Mouse (Mus musculus) gastrocnemius, postnatal 14 days (tissue): ENCODE measurements around the gene Hmgxb4. TPM values are rescaled to one million over a fixed set of nuclear protein-coding genes. Genes with fewer than 3 reads are reported as not detected.

Source experiments
- DNase-seq: peaks from one replicate; pipeline ENCODE4 v3.0.0; 2021; ENCODE audit warnings: mixed read lengths
- intact Hi-C: fragments of 180-260 bp; cut with DNase I; formaldehyde crosslinking; loops from one replicate; pipeline ENCODE4 v1.15.1; 2025; ENCODE audit warnings: low total_unique reads
- total RNA-seq, 2 experiments: library from RNA; stranded (reverse); gene quantifications; 2 replicates each; pipeline ENCODE4 v1.2.3; 2021

Gene Hmgxb4
- total RNA-seq, 2 experiments from 2014 or later: 8.3 to 9.9 TPM

- intact Hi-C loops: no loop called here
Measured at GRCm38 (mm10) chr8:75015981-75016380, 22.8 kb downstream of the Hmgxb4 start.

GRCm38 (mm10) chr8:75016422-75016821 lies 23.3 kb downstream of the Hmgxb4 start:
- DNase-seq: no peak
- intact Hi-C loops: no loop called here

More at GRCm38 (mm10) chr8:75015981-75016380, 22.8 kb downstream of the Hmgxb4 start:
- DNase-seq: no peak

DNA sequence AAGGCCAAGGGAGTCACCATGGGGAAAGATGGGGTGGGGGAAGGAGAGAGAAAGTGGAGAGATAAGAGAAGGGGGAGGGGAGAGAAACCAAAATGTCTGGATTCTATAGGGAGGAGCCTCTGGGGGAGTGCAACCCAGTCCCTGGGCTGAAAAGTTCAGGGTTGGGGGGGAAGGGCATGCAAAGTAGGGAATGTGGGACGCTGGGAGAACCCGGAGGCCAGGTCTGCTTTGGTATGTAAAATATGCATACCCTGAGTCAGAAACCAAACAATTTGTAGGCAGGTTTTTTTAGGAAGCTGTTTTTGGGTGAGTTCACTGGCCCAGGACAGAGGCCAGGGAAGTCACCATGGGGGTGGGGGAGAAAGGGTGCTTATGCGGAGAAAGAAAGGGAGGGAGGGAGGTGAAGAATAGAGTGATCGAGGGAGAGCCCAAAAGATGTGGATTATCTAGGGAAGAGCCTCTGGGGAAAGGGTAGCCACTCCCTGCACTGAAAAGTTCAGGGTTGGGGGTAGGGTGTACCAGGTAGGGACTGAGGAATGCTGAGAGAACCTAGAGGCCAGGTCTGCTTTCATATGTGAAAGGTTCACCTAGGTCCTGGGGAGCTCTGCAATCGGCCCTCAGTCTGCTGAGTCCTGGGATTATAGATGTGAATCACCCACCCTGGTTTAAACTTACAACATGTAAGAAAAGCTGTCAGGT lies 25.3 kb downstream of the Hmgxb4 start:
- intact Hi-C loops: no loop called here
- DNase-seq: no peak

GRCm38 (mm10) chr8:75023660-75024316 lies 30.6 kb downstream of the Hmgxb4 start:
- no peak for DNase-seq
- intact Hi-C loops: no loop called here

DNA sequence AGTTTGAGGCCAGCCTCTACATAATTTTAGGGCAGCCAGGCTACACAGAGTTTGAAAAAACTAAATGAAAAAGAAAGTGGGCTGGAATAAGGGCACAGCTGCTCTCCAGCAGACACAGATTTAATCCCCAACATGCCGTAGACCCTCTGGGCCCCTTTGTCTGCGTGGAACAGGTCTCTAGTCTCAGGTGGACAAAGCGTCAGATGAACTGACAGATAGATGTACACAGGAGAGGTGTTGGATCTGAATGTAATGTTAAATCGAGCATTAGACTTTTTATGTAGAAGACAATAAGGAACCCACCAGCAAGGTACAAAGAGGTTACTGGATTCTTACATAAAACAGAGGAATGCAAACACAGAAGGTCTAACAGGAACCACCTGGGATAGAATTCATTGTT lies 32.7 kb downstream of the Hmgxb4 start:
- intact Hi-C loops: no loop called here
- no peak for DNase-seq

GRCm38 (mm10) chr8:75030453-75031024 lies 37.4 kb downstream of the Hmgxb4 start:
- no peak for DNase-seq

GRCm38 (mm10) chr8:75032961-75033360 lies 39.8 kb downstream of the Hmgxb4 start:
- intact Hi-C loops: loop anchor here (5.0 kb wide), 1 partner anchor 36 kb away; no protein-coding TSS in a partner anchor
- no peak for DNase-seq

More at GRCm38 (mm10) chr8:75030453-75031024, 37.4 kb downstream of the Hmgxb4 start:
- intact Hi-C loops: loop anchor here (5.0 kb wide), 1 partner anchor 33 kb away; no protein-coding TSS in a partner anchor

GRCm38 (mm10) chr8:75033511-75034243 lies 40.5 kb downstream of the Hmgxb4 start, which contains the start of gene Tom1:
Gene Tom1, plus strand, starts transcription at chr8:75033705.
- peak; percentile 97 for DNase-seq
- intact Hi-C loops: loop anchor here (5.0 kb wide), 1 partner anchor 36 kb away; no protein-coding TSS in a partner anchor

DNA sequence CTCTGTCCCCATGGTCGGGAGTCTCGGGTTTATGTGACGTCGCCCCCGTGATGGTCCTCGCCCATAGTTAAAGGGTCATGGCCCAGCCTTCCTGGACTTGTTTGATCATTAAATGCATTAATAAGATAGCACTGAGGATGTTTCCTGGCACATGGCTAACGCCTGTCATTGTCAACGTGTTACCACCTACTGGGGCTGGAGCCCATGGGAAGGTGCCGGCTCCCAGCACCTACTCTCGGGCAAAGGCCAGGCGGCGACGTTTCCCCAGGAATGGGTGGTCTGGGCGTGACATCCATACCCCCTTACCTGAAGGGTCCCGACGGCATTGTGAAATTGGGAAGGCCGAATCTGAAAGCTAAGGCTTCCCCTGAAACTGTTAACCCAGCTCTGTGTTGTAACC lies 41.1 kb downstream of the Hmgxb4 start:
- intact Hi-C loops: loop anchor here (5.0 kb wide), 1 partner anchor 37 kb away; no protein-coding TSS in a partner anchor
- DNase-seq: no peak

DNA sequence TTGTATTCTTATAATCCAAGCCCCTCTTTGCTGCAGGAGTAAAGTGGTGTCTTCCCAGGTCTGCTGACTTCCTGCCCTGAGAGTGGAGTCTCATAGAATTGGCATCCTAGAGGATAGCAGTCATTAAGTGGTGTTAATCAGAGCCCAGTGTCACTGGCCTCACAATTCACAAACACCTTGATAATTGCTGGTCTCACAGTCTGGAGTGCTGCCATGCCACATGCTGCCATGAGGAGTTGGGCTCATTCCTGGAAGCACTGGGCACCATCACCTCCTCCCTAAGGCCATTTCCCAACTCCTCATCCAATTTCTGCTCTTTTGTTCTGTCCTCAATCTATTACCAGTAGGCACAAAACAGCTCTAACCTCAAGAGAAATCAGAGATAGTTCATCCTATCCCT lies 42.5 kb downstream of the Hmgxb4 start:
- intact Hi-C loops: no loop called here
- no peak for DNase-seq

GRCm38 (mm10) chr8:75038497-75038896 lies 45.3 kb downstream of the Hmgxb4 start:
- intact Hi-C loops: no loop called here
- peak; percentile 48 for DNase-seq

DNA sequence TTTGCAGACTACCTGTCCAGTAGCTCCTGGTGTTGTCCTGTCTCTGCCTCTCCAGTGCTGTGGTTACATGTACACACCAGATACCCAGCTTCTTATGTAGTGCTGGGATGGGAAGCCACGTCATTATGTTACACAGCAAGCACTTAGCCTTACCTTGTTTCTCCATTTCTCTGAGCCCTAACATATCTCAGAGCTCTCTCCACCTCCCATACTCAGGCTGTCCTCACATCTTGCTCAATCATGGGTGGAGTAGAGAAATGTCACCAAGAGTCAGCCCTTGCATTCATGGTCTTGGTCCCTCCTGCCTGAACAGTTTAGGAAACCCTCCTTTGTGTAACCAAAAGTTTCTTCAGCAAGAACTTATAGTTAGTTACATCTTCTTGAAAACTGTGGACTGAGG lies 46.6 kb downstream of the Hmgxb4 start:
- intact Hi-C loops: no loop called here
- no peak for DNase-seq

DNA sequence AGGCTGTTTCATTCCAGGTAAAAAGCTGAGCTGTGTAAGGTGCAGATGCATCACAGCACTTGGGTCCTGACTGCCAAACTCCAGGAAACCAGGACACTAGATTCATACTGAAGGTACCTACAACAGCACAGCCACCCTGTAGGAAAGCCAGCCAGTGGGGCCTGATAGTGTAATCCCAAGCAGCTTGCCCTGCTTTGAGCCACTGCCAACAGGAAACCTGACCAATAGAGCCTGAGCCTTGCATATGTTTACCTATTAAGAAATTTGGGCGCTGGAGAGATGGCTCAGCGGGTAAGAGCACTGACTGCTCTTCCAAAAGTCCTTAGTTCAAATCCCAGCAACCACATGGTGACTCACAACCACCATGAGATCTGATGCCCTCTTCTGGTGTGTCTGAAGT lies 49.0 kb downstream of the Hmgxb4 start:
- intact Hi-C loops: no loop called here
- peak; percentile 31 for DNase-seq

- intact Hi-C loops: no loop called here
- no peak for DNase-seq
Measured at GRCm38 (mm10) chr8:75042974-75043373, 49.8 kb downstream of the Hmgxb4 start.

DNA sequence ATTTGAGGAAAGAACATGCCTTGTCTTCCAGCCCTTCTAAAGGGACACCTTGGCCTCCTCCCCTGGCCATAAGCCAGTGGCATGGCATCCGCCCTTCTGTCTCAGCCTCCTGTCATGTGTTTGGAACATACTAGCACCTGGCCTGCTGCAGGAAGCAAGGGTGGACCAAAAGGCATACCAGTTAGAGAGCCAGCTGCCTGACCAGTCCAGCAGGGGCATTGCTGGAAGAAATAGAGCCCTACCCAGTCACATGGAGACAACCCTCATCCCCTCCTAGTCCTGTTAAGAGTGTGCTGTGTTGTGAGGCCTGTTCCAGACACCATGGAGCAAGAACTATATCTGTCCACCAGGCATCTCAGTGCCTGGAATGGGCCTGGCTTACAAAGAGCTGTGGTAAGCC lies 53.1 kb downstream of the Hmgxb4 start:
- intact Hi-C loops: no loop called here
- no peak for DNase-seq

DNA sequence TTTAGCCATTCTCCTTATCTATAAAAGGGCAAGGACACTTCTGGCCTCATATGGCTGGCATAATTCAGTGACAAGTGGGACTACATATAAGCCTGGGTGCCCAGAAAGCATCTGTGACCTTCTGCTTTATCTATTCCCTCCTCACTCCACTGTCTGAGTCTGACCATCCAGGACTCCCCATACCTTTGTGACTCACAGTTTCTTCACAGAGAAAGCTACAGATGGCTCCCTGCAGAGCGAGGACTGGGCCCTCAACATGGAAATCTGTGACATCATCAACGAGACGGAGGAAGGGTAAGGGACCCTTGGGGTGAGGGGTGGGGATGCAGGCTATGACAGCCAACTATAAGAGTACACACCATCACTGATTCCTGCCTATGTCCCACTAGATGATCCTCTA lies 54.6 kb downstream of the Hmgxb4 start:
- intact Hi-C loops: no loop called here
- no peak for DNase-seq

DNA sequence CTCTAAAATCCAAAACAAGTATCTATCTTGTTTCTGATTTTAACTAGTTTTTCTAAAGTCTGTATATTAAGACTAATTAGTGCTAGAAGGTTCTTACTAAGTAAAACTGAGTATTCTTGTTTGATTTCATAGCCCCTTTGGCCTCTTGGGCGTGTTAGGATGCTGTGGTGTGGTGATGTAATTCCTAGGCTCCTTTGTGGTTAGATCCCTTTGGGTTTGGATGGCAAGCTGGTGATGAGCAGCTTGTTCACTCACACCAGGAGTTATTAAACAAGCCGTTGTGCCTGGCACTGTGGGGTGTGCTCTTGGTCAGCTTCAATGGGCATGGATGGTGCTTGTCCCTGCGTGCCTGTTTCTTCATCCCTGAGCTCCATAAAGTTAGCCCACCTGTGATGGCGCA lies 60.2 kb downstream of the Hmgxb4 start:
- no peak for DNase-seq
- intact Hi-C loops: no loop called here

DNA sequence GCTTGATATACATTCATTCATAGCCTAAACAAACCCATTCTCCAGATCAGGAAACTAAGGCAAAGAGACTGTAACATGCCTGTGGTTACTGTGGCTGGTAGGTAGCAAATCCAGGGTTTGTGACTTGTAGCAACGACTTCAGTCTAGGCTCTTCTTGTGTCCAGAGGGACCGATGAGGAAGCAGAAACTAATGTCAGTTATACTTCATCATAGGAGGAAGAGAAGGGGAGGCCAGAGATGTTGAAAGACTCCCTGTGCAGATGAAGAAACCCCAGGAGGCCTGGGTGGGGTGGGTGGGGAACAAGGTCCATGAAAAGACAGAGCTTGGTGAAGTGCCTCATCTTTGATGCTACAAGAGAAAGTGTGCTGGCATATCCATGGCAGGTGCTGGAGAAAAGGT lies 62.5 kb downstream of the Hmgxb4 start:
- intact Hi-C loops: no loop called here
- no peak for DNase-seq

GRCm38 (mm10) chr8:75060022-75060421 lies 66.9 kb downstream of the Hmgxb4 start:
- intact Hi-C loops: no loop called here

GRCm38 (mm10) chr8:75060815-75061214 lies 67.7 kb downstream of the Hmgxb4 start:
- intact Hi-C loops: no loop called here
- DNase-seq: no peak

More at GRCm38 (mm10) chr8:75060022-75060421, 66.9 kb downstream of the Hmgxb4 start:
- no peak for DNase-seq
